8 mouse cellular contexts compared by ENCODE assay signal in the genomic region with DNA sequence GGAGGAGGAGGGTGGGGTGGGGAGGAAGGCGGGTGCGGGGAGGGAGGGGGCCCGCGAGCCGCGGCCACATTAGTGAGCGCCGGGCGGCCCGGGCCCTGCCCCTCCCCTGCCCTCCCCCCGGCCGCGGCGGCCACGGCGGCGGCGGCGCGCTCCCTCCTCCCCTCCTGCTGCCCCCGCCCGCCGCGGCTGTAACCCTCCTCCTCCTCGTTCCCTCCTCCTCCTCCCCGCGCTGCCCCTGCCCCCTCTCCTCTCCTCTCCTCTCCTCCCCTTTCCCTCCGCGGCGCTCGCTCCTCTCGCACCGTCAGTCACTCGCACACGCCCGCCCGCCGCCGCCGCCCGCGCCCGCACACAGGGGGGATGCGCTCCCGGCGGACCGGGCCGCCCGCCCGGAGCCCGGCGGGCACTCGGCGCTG. TPM values are rescaled to one million over a fixed set of nuclear protein-coding genes. Genes with fewer than 3 reads are reported as not detected.
DNase-seq lines count a peak whose midpoint lies in the region; ATAC-seq lines count a peak whose summit lies in the region.

No protein-coding gene starts in this region.

- peak; percentile 47; a peak in 3 of 4 replicates for ATAC-seq in hematopoietic stem cell, adult 5-6 weeks (replicated peaks in 1 of 2; ENCODE audit: insufficient read depth in 1 of 2, low FRiP score in 2 of 2, low TSS enrichment in 1 of 2, low read depth in 1 of 2, poor library complexity in 2 of 2, severe bottlenecking in 2 of 2)

- DNase-seq in MEL-GATA-1-ER (ENCODE audit: extremely low read depth, low read depth) = peak; percentile 56
- DNase-seq in cerebellum, adult 18-20 months = peak; percentile 83 to 88
- peak; percentile 79 for DNase-seq in forelimb bud, embryonic 11.5 days (ENCODE audit: low read depth, low spot score)
- DNase-seq in layer of hippocampus, postnatal 14 days (ENCODE audit: low spot score in 2 of 2) = peak; percentile 69 to 85
- DNase-seq in lung, postnatal 10 days = peak; percentile 95
- DNase-seq in ovary, postnatal 36 days (ENCODE audit: low spot score) = peak; percentile 90
- peak; percentile 79 for DNase-seq in urinary bladder, adult 2 months (ENCODE audit: low spot score)

RNA-seq across cellular contexts. Expression of gene Sp3, which starts 0.6 kb away (rescaled TPM):
- 160 and 167 TPM in 2 replicates for total RNA-seq in hematopoietic stem cell, adult 5-6 weeks (2017)
- total RNA-seq in layer of hippocampus, postnatal 14 days (2021) = 10 to 100 TPM; 51.1 to 58.2 TPM
- polyA plus RNA-seq in urinary bladder, adult 2 months (2012; rRNA removed) = 26.1 and 28.5 TPM in 2 replicates

RNA-seq across cellular contexts. Expression of gene Gm11084, which starts 6.9 kb away (rescaled TPM):
- total RNA-seq in hematopoietic stem cell, adult 5-6 weeks (2017) = not detected in 2 replicates
- not detected for total RNA-seq in layer of hippocampus, postnatal 14 days (2021)
- polyA plus RNA-seq in urinary bladder, adult 2 months (2012; rRNA removed) = not detected in 2 replicates

Comparison
In these comparisons a context has a peak if more than half of its experiments do, and no peak if none do; other contexts are left out.
1. Peak in every context shown above with its lines: DNase-seq and ATAC-seq.